Mouse (Mus musculus) liver, postnatal 0 days (tissue): ENCODE measurements around the gene Rad23a. TPM values are rescaled to one million over a fixed set of nuclear protein-coding genes. Genes with fewer than 3 reads are reported as not detected.
A peak's percentile ranks its signal among the peaks of the same experiment; 100 is the strongest.

Source experiments
- ATAC-seq: fragments of 200-750 bp; cut with Nextera tagmentation; 2 replicates; pipeline ENCODE4 v1.8.0; 2017; ENCODE audit warnings: mild to moderate bottlenecking, moderate library complexity
- DNase-seq: peaks from one replicate; pipeline ENCODE4 v3.0.0-alpha.2; 2016
- H3K27ac ChIP-seq: fragments of 300-500 bp; sonication (generic); 2 replicates; pipeline ENCODE4 v1.5.1; 2014; ENCODE audit warnings: antibody characterized with exemption, moderate library complexity, mild to moderate bottlenecking, low read depth
- H3K27me3 ChIP-seq: fragments of 300-500 bp; sonication (generic); 2 replicates; pipeline ENCODE4 v1.6.1; 2014; ENCODE audit warnings: low read length, control low read depth, mixed read lengths; ENCODE audit not compliant: insufficient read depth
- H3K36me3 ChIP-seq: fragments of 300-500 bp; sonication (generic); replicated peaks from 2 replicates; pipeline ENCODE4 v1.6.1; 2014; ENCODE audit warnings: mild to moderate bottlenecking, control low read depth, low read length, moderate library complexity, mixed read lengths; ENCODE audit not compliant: insufficient read depth
- H3K4me1 ChIP-seq: fragments of 300-500 bp; sonication (generic); 2 replicates; pipeline ENCODE4 v1.6.1; 2014; ENCODE audit warnings: antibody characterized with exemption, mild to moderate bottlenecking, control low read depth; ENCODE audit not compliant: insufficient read depth
- H3K4me2 ChIP-seq: fragments of 300-500 bp; sonication (generic); 2 replicates; pipeline ENCODE4 v1.6.1; 2014; ENCODE audit warnings: low read depth, mild to moderate bottlenecking, low read length, moderate library complexity, mixed read lengths
- H3K4me3 ChIP-seq: fragments of 300-500 bp; sonication (generic); 2 replicates; pipeline ENCODE4 v1.5.1; 2014; ENCODE audit warnings: low read depth, low read length
- H3K9ac ChIP-seq: fragments of 300-500 bp; sonication (generic); replicated peaks from 2 replicates; pipeline ENCODE4 v1.6.1; 2014; ENCODE audit warnings: mild to moderate bottlenecking, moderate library complexity
- H3K9me3 ChIP-seq: fragments of 300-500 bp; sonication (generic); 2 replicates; pipeline ENCODE4 v1.6.1; 2016; ENCODE audit warnings: mild to moderate bottlenecking, control low read depth, low read length, mixed read lengths
- CTCF ChIP-seq: sonication (generic); IDR thresholded peaks from 2 replicates; pipeline ENCODE4 v1.5.1; 2016; ENCODE audit warnings: antibody characterized with exemption, low read depth
- EP300 ChIP-seq: IDR thresholded peaks from 2 replicates; pipeline ENCODE4 v1.6.1; 2016; ENCODE audit warnings: antibody characterized with exemption, low read depth, mild to moderate bottlenecking
- WGBS: fragments of 180-500 bp; shearing (Covaris S2); extraction: QIAGEN DNeasy Blood & Tissue Kit; methylation state at CpG from one replicate; pipeline ENCODE4 v1.1.7; 2014; ENCODE audit not compliant: insufficient replicate concordance; 5-methylcytosine and 5-hydroxymethylcytosine counted together
- polyA plus RNA-seq: library from polyadenylated mRNA; unstranded; fragments of >200 nt; fragmentation: Nextera tagmentation; extraction: Ambion mirVana; gene quantifications from 2 replicates; pipeline ENCODE4 v1.2.1, GENCODE M21; 2015

Gene Rad23a
- polyA plus RNA-seq, 1 experiment from 2014 or later, result 164 TPM

DNA sequence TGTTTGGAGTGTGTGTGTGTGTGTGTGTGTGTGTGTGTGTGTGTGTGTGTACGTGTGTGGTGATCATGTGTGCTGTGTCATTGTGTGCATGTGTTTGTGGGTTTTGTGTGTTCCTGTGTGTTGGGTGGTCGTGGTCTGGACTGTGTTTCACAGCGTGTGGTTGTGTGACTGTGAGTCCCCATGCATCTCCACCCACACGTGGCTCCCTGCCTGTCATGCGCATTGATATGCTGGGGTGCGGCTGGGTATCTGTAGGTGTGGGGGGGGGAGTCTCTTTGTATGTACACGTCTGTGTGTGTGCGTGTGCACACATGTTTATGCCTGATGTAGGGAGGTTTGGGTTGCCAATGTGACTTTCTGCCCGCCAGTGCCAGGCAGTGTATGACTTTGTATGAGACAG lies 47.3 kb downstream of the Rad23a start:
- H3K4me1 ChIP-seq, result peaks cover 4% of the 10 kb centered on the region; the same call in 1 of the 2 replicates
- 79% methylated on average over 9 of the region's 9 CpGs for WGBS

DNA sequence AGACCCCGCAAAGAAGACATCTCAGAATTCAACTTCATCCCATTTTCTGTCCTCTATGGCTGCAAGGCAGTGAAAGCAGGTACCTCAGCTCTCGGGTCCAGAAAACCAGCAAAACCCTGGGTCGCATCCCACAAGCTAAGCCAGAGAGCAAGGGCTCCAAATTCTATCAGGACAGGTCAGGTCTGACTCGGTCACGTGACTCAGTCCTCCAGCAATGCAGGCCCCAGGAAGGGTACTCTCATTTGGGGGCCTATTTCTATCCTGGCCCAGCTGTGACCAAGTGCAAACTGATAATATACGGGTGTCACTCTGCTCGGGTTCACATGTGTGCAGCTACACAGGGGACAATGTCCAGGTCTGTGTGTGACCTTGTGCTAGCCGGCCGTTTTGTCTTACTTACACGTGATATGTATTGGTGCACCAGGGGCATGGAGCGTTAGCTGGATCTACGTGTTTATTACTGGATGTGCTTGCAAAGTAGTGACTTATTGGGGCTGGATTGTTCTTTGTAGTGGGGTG lies 48.0 kb downstream of the Rad23a start:
- no peak overlapping the region for H3K4me2 ChIP-seq
- H3K27ac ChIP-seq, result no peak overlapping the region
- DNase-seq (no peak), ATAC-seq (peak; percentile 58; the same call in 1 of the 2 replicates)
- H3K9me3 ChIP-seq, result no peaks in the 10 kb centered on the region
- H3K9ac ChIP-seq, result no peak overlapping the region
- H3K36me3 ChIP-seq, result no peaks in the 10 kb centered on the region
- TF ChIP-seq EP300 (no peak), CTCF (no peak)
- peaks cover 4% of the 10 kb centered on the region; the same call in 1 of the 2 replicates for H3K4me1 ChIP-seq
- peaks cover 9% of the 10 kb centered on the region for H3K27me3 ChIP-seq
- no peak overlapping the region for H3K4me3 ChIP-seq
- 81% methylated on average over 12 of the region's 12 CpGs for WGBS

More for the DNA sequence above, 47.3 kb downstream of the Rad23a start:
- no peaks in the 10 kb centered on the region for H3K36me3 ChIP-seq
- H3K27me3 ChIP-seq, result peaks cover 9% of the 10 kb centered on the region
- no peak overlapping the region for H3K9ac ChIP-seq
- H3K4me3 ChIP-seq, result no peak overlapping the region
- no peaks in the 10 kb centered on the region for H3K9me3 ChIP-seq
- TF ChIP-seq EP300 (no peak), CTCF (no peak)
- no peak overlapping the region for H3K27ac ChIP-seq
- no peak overlapping the region for H3K4me2 ChIP-seq
- ATAC-seq, result no peak
- DNase-seq, result no peak

- WGBS, result 63% methylated on average over 2 of the region's 2 CpGs
- H3K4me3 ChIP-seq, result no peak overlapping the region
- no peak overlapping the region for H3K27ac ChIP-seq
- DNase-seq (no peak), ATAC-seq (no peak)
- H3K9ac ChIP-seq, result no peak overlapping the region; the same call in 1 of the 2 replicates
- no peak overlapping the region for H3K4me2 ChIP-seq
- H3K9me3 ChIP-seq, result no peaks in the 10 kb centered on the region
- H3K27me3 ChIP-seq, result peaks cover 29% of the 10 kb centered on the region
- no peaks in the 10 kb centered on the region for H3K36me3 ChIP-seq
- peaks cover 6% of the 10 kb centered on the region; the same call in 1 of the 2 replicates for H3K4me1 ChIP-seq
- TF ChIP-seq EP300, result no peak
- TF ChIP-seq CTCF, result no peak
Observed at GRCm38 (mm10) chr8:84790537-84790936, 49.9 kb downstream of the Rad23a start.

DNA sequence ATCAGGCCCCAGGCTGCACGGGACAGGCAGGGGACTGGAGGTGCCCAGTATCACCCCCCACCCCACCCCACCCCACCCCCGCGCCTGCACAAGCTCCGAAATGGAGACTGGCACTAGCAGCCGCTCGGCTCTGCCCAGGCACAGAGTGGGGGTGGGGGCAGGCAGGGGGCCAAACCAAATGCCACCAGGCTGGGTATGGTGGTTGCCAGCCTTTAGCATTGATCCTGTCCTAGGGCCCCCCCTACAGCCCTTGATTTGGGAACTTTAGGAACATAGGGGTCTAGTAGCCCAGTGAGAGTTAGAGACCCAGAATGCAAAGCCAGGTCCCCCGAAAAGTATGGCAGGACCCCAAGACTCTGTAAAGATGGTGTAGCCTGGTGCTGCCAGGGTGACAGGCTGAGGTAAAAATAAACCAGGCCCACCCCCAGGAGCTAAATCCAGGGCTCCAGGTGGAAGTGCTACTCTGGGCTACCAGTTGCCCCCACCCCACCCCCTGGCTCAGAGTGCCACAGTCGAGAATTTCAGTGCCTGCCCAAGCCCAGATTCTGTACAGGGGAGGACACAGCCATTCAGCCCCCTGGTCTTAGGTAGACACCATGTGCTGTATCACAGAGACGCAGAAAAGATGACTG lies 50.5 kb downstream of the Rad23a start:
- peaks cover 6% of the 10 kb centered on the region; the same call in 1 of the 2 replicates for H3K4me1 ChIP-seq
- no peak overlapping the region for H3K4me2 ChIP-seq
- no peaks in the 10 kb centered on the region for H3K36me3 ChIP-seq
- H3K9ac ChIP-seq, result no peak overlapping the region
- no peak overlapping the region for H3K27ac ChIP-seq
- no peak overlapping the region for H3K4me3 ChIP-seq
- no peaks in the 10 kb centered on the region for H3K9me3 ChIP-seq
- 79% methylated on average over 9 of the region's 9 CpGs for WGBS
- DNase-seq (no peak), ATAC-seq (no peak)
- peaks cover 34% of the 10 kb centered on the region for H3K27me3 ChIP-seq
- no peak for TF ChIP-seq EP300
- TF ChIP-seq CTCF, result no peak

DNA sequence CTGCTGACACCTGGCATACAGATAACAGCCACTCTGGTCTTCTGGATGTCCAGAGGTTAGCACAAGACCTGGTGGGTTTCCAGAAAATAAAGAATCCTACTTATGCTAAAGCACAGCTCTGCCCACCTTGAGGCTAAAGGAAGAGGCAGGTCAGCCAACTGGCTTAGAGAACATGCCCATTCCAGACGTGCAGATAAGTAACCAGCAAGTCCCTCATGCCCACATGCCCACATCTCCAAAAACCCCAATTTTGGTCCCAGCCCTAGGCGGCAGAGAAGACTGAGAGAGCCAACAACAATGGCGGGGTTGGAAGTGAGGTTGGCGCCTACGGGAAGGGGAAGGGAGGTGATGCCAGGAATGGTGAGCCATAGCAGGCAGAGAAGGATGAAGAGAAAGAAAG lies 51.1 kb downstream of the Rad23a start:
- H3K4me2 ChIP-seq, result no peak overlapping the region
- DNase-seq (no peak), ATAC-seq (no peak)
- peaks cover 41% of the 10 kb centered on the region for H3K27me3 ChIP-seq
- H3K27ac ChIP-seq, result no peak overlapping the region
- no peaks in the 10 kb centered on the region for H3K9me3 ChIP-seq
- H3K4me1 ChIP-seq, result peaks cover 6% of the 10 kb centered on the region; the same call in 1 of the 2 replicates
- H3K9ac ChIP-seq, result no peak overlapping the region
- WGBS, result 70% methylated on average over 5 of the region's 5 CpGs
- H3K36me3 ChIP-seq, result no peaks in the 10 kb centered on the region
- H3K4me3 ChIP-seq, result no peak overlapping the region
- TF ChIP-seq EP300, result no peak
- no peak for TF ChIP-seq CTCF

DNA sequence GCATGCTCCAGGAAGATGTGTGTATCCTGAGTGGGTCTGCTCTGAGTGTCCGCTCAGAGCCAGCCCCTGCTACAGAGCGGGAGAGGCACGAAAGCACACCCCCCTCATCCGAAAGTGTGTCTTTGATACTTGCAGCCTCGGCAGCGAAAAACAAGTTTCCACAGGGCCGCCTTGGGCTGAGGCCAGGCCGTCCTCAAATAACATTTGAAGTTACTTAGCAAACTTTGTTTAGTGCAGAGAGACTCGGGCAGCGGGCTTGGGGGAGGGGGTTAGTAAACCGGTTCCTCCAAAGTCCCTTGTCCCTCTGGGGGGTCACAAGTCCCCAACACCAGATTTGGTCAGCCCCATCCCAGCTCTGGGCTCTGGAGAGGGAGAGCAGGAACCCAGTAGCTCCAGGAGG lies 51.6 kb downstream of the Rad23a start:
- Histone ChIP-seq H3K4me2 (no peak overlapping the region), H3K36me3 (no peaks in the 10 kb centered on the region), H3K27ac (no peak overlapping the region), H3K4me1 (peaks cover 6% of the 10 kb centered on the region; the same call in 1 of the 2 replicates), H3K9ac (no peak overlapping the region), H3K9me3 (no peaks in the 10 kb centered on the region), H3K4me3 (no peak overlapping the region), H3K27me3 (peaks cover 45% of the 10 kb centered on the region)
- ATAC-seq (no peak), DNase-seq (no peak)
- 60% methylated on average over 11 of the region's 11 CpGs for WGBS
- TF ChIP-seq EP300, result no peak
- no peak for TF ChIP-seq CTCF
